Mouse (Mus musculus) liver, embryonic 14.5 days (tissue): ENCODE data around the gene Pgp. TPM values are rescaled to one million over a fixed set of nuclear protein-coding genes. Genes with fewer than 3 reads are reported as not detected.
A peak's percentile ranks its signal among the peaks of the same experiment; 100 is the strongest.

Experiments used
- ATAC-seq: fragments of 200-750 bp; cut with Nextera tagmentation; 2 replicates; pipeline ENCODE4 v1.8.0; 2017; ENCODE audit warnings: moderate number of reproducible peaks, mild to moderate bottlenecking, moderate library complexity; ENCODE audit not compliant: insufficient read depth
- DNase-seq, 3 experiments: peaks; one replicate each; pipeline ENCODE4 v3.0.0-alpha.2; 2012 to 2013; ENCODE audit warnings: low read depth in 3 of 3, low spot score in 3 of 3
- H3K27ac ChIP-seq: fragments of 300-500 bp; sonication (generic); 2 replicates; pipeline ENCODE4 v1.5.1; 2014; ENCODE audit warnings: moderate library complexity, mild to moderate bottlenecking, control low read depth, inconsistent platforms
- H3K27me3 ChIP-seq: fragments of 300-500 bp; sonication (generic); 2 replicates; pipeline ENCODE4 v1.6.1; 2014; ENCODE audit warnings: mild to moderate bottlenecking, low read length, moderate library complexity; ENCODE audit not compliant: control insufficient read depth, insufficient read depth
- H3K36me3 ChIP-seq: fragments of 300-500 bp; sonication (generic); replicated peaks from 2 replicates; pipeline ENCODE4 v1.6.1; 2014; ENCODE audit warnings: low read depth; ENCODE audit not compliant: control insufficient read depth, insufficient read depth
- H3K4me1 ChIP-seq, 2 experiments: fragments of 200-500 bp in 1 of 2; fragments of 300-500 bp in 1 of 2; sonication (generic) in 1 of 2; replicated peaks; 2 replicates each; pipeline ENCODE4 v1.6.1; 2012 to 2014; ENCODE audit warnings: antibody characterized with exemption in 1 of 2, inconsistent platforms in 1 of 2, low read length in 1 of 2; ENCODE audit not compliant: control insufficient read depth in 2 of 2, insufficient read depth in 2 of 2
- H3K4me2 ChIP-seq: fragments of 300-500 bp; sonication (generic); 2 replicates; pipeline ENCODE4 v1.6.1; 2014; ENCODE audit warnings: low read depth, mild to moderate bottlenecking, control low read depth, moderate library complexity
- H3K4me3 ChIP-seq, 2 experiments: fragments of 200-500 bp in 1 of 2; fragments of 300-500 bp in 1 of 2; sonication (generic) in 1 of 2; 2 replicates each; pipeline ENCODE4 v1.5.1; 2012 to 2014; ENCODE audit warnings: low read depth in 2 of 2, low read length in 2 of 2, mild to moderate bottlenecking in 2 of 2, control low read depth in 1 of 2, inconsistent platforms in 1 of 2, moderate library complexity in 1 of 2; ENCODE audit not compliant: insufficient read depth in 1 of 2
- H3K9ac ChIP-seq: fragments of 300-500 bp; sonication (generic); replicated peaks from 2 replicates; pipeline ENCODE4 v1.6.1; 2014; ENCODE audit warnings: mild to moderate bottlenecking, control low read depth, moderate library complexity
- H3K9me3 ChIP-seq: fragments of 300-500 bp; sonication (generic); 2 replicates; pipeline ENCODE4 v1.6.1; 2016; ENCODE audit warnings: low read length, mixed read lengths; ENCODE audit not compliant: control insufficient read depth
- CTCF ChIP-seq: IDR thresholded peaks from 2 replicates; pipeline ENCODE4 v1.5.1; 2016; ENCODE audit warnings: antibody characterized with exemption, low read depth, control low read depth
- EP300 ChIP-seq: IDR thresholded peaks from 2 replicates; pipeline ENCODE4 v1.6.1; 2016; ENCODE audit warnings: antibody characterized with exemption, low read depth
- WGBS: fragments of 180-500 bp; shearing (Covaris S2); extraction: QIAGEN DNeasy Blood & Tissue Kit; methylation state at CpG from one replicate; pipeline ENCODE4 v1.1.7; 2014; ENCODE audit not compliant: insufficient replicate concordance; 5-methylcytosine and 5-hydroxymethylcytosine counted together
- polyA plus RNA-seq, 2 experiments: library from polyadenylated mRNA; depleted of rRNA in 1 of 2; stranded (reverse) in 1 of 2; unstranded in 1 of 2; fragments of >200 nt; fragmentation: Nextera tagmentation in 1 of 2; extraction: Ambion mirVana in 1 of 2; gene quantifications; 2 replicates each; pipeline versions ENCODE4 v1.2.1 to v1.2.3; 2012 to 2014

The Pgp gene
- polyA plus RNA-seq, 2 experiments = 37.9 to 70.4 TPM

GRCm38 (mm10) chr17:24507806-24508460 lies 37.7 kb downstream of the Pgp start:
- Histone ChIP-seq H3K9me3 (no peaks in the 10 kb centered on the region), H3K4me1 (no peaks in the 10 kb centered on the region), H3K36me3 (peaks cover 27% of the 10 kb centered on the region), H3K9ac (no peak overlapping the region), H3K4me2 (no peak overlapping the region), H3K27ac (no peak overlapping the region), H3K27me3 (no peaks in the 10 kb centered on the region), H3K4me3 (no peak overlapping the region)
- DNase-seq (no peak), ATAC-seq (no peak)
- WGBS = 68% methylated on average over 12 of the region's 12 CpGs
- no peak for TF ChIP-seq CTCF
- TF ChIP-seq EP300 = no peak

DNA sequence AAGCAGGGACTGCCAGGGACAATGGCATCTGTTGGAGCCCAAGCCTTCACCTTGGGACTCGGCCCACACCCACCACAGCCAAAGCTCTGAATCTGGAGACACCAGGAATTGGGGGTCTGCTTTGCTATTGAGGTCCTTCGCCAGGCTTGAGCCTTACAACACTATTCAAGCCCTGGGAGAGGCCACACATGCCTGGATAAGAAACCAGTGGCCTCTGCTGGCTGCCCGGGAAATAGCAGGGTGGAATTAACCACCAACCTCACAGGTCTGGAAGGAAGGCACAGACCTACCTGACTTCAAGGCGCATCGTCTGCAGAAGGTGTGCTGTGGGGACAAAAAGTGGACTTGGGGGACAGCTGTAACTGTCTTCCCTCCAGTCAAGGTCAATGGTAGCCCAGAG lies 43.4 kb downstream of the Pgp start:
- H3K27me3 ChIP-seq = no peaks in the 10 kb centered on the region
- WGBS = 56% methylated on average over 5 of the region's 5 CpGs
- peaks cover 36% of the 10 kb centered on the region for H3K36me3 ChIP-seq
- DNase-seq (no peak), ATAC-seq (no peak; the same call in 1 of the 2 replicates)
- no peak overlapping the region for H3K4me2 ChIP-seq
- H3K9me3 ChIP-seq = no peaks in the 10 kb centered on the region
- H3K4me3 ChIP-seq = no peak overlapping the region
- H3K4me1 ChIP-seq = no peaks in the 10 kb centered on the region
- H3K9ac ChIP-seq = no peak overlapping the region
- TF ChIP-seq EP300 (no peak), CTCF (peak; percentile 79)
- no peak overlapping the region for H3K27ac ChIP-seq

DNA sequence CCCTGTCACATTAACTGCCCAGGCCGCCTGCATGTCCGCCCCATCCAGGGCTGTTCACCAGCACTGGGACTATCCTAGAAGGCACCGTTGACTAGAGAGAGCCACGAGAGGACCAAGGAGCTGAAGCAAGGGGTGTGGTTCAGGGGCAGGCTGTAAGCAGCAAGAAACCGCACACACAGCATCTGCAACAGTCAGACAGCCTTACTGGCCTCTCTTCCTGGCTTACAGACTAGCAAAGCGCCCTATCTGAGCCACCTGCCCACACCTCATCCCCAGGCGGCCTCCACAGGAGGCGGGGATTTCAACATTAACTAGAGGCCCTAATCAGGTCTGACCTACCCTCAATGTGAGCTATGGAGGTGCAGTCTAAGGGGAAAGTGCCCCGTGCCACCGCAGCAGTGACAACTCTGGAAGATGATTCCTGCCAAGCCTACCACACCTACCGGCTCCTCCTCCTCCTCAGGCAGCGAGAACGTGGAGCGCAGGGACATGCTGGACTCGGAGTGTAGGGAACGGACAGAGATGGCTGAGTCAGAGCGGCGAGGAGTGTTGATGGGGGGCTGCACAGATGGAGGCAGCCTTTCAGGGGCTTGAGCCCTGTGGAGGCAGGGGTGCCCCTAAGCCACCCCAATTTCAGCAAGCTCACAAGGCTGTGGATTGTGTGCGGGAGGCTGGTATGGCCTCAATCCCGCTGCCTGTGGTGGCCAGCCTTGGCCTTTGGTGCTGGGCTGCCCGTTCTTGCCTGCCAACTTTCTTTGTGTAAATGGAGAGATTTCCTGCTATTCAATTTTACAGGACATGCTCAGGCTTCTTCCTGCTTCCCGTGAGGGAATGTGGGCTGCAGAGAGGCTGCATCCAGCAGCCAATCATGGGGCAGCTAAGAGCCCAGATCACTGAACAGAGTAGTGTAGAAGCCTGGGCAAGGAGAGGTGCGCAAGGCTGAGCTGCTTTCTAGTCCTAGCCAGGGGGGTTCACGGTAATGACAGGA lies 44.4 kb downstream of the Pgp start:
- no peaks in the 10 kb centered on the region for H3K9me3 ChIP-seq
- no peak overlapping the region for H3K4me3 ChIP-seq
- no peak overlapping the region for H3K4me2 ChIP-seq
- peaks cover 34% of the 10 kb centered on the region for H3K36me3 ChIP-seq
- DNase-seq (no peak), ATAC-seq (peak; percentile 55)
- no peaks in the 10 kb centered on the region for H3K4me1 ChIP-seq
- no peak overlapping the region for H3K27ac ChIP-seq
- H3K9ac ChIP-seq = no peak overlapping the region
- 77% methylated on average over 24 of the region's 24 CpGs for WGBS
- TF ChIP-seq EP300 = no peak
- no peaks in the 10 kb centered on the region for H3K27me3 ChIP-seq

GRCm38 (mm10) chr17:24520450-24520849 lies 50.3 kb downstream of the Pgp start:
- H3K36me3 ChIP-seq = peaks cover 12% of the 10 kb centered on the region
- H3K27me3 ChIP-seq = no peaks in the 10 kb centered on the region

More at GRCm38 (mm10) chr17:24520450-24520849, 50.3 kb downstream of the Pgp start:
- DNase-seq = no peak
- H3K27ac ChIP-seq = no peak overlapping the region
- no peak overlapping the region for H3K9ac ChIP-seq
- 70% methylated on average over 4 of the region's 4 CpGs for WGBS
- no peak for TF ChIP-seq EP300
- TF ChIP-seq CTCF = no peak
- no peak overlapping the region for H3K4me2 ChIP-seq
- H3K4me1 ChIP-seq = no peaks in the 10 kb centered on the region
- ATAC-seq = no peak
- H3K4me3 ChIP-seq = no peak overlapping the region
- no peaks in the 10 kb centered on the region for H3K9me3 ChIP-seq

Other genes with a start within 250 kb of the Pgp start
- 18.3 and 21.1 TPM in 2 replicates for gene Tedc2, start 249.5 kb upstream of the Pgp start, polyA plus RNA-seq (2012; rRNA removed)
- gene Tedc2, start 249.5 kb upstream of the Pgp start, polyA plus RNA-seq (2014; fragmentation: Nextera tagmentation; extraction: Ambion mirVana) = 7.7 and 7.9 TPM in 2 replicates
- gene Ccnf, start 218.9 kb upstream of the Pgp start, polyA plus RNA-seq (2012; rRNA removed) = 34.0 and 36.9 TPM in 2 replicates
- gene Ccnf, start 218.9 kb upstream of the Pgp start, polyA plus RNA-seq (2014; fragmentation: Nextera tagmentation; extraction: Ambion mirVana) = 69.5 and 71.7 TPM in 2 replicates
- 0.04 TPM in 1 of 2 replicates, not detected in the other for gene Abca17, start 119.3 kb upstream of the Pgp start, polyA plus RNA-seq (2012; rRNA removed)
- not detected in 2 replicates for gene Abca17, start 119.3 kb upstream of the Pgp start, polyA plus RNA-seq (2014; fragmentation: Nextera tagmentation; extraction: Ambion mirVana)
- 14.4 and 14.8 TPM in 2 replicates for gene Abca3, start 118.4 kb upstream of the Pgp start, polyA plus RNA-seq (2012; rRNA removed)
- 12.5 and 14.4 TPM in 2 replicates for gene Abca3, start 118.4 kb upstream of the Pgp start, polyA plus RNA-seq (2014; fragmentation: Nextera tagmentation; extraction: Ambion mirVana)
- 91.5 and 114 TPM in 2 replicates for gene Rnps1, start 55.8 kb upstream of the Pgp start, polyA plus RNA-seq (2012; rRNA removed)
- gene Rnps1, start 55.8 kb upstream of the Pgp start, polyA plus RNA-seq (2014; fragmentation: Nextera tagmentation; extraction: Ambion mirVana) = 90.6 and 96.3 TPM in 2 replicates
- gene Eci1, start 43.8 kb upstream of the Pgp start, polyA plus RNA-seq (2012; rRNA removed) = 42.3 and 48.3 TPM in 2 replicates
- 56.4 and 64.7 TPM in 2 replicates for gene Eci1, start 43.8 kb upstream of the Pgp start, polyA plus RNA-seq (2014; fragmentation: Nextera tagmentation; extraction: Ambion mirVana)
- 2.1 and 2.3 TPM in 2 replicates for gene Dnase1l2, start 27.3 kb upstream of the Pgp start, polyA plus RNA-seq (2012; rRNA removed)
- gene Dnase1l2, start 27.3 kb upstream of the Pgp start, polyA plus RNA-seq (2014; fragmentation: Nextera tagmentation; extraction: Ambion mirVana) = 0.14 and 0.46 TPM in 2 replicates
- gene E4f1, start 79 bp upstream of the Pgp start, polyA plus RNA-seq (2012; rRNA removed) = 17.1 and 19.9 TPM in 2 replicates
- 4.5 and 5.0 TPM in 2 replicates for gene E4f1, start 79 bp upstream of the Pgp start, polyA plus RNA-seq (2014; fragmentation: Nextera tagmentation; extraction: Ambion mirVana)
- 0.29 and 0.30 TPM in 2 replicates for gene Bricd5, start 3.5 kb downstream of the Pgp start, polyA plus RNA-seq (2012; rRNA removed)
- gene Bricd5, start 3.5 kb downstream of the Pgp start, polyA plus RNA-seq (2014; fragmentation: Nextera tagmentation; extraction: Ambion mirVana) = 0.23 TPM in 1 of 2 replicates, not detected in the other
- 13.5 and 18.5 TPM in 2 replicates for gene Mlst8, start 8.7 kb downstream of the Pgp start, polyA plus RNA-seq (2012; rRNA removed)
- 9.6 and 11.2 TPM in 2 replicates for gene Mlst8, start 8.7 kb downstream of the Pgp start, polyA plus RNA-seq (2014; fragmentation: Nextera tagmentation; extraction: Ambion mirVana)
- 0.09 and 0.11 TPM in 2 replicates for gene Caskin1, start 18.2 kb downstream of the Pgp start, polyA plus RNA-seq (2012; rRNA removed)
- gene Caskin1, start 18.2 kb downstream of the Pgp start, polyA plus RNA-seq (2014; fragmentation: Nextera tagmentation; extraction: Ambion mirVana) = 0.08 TPM in 2 replicates
- 55.4 and 64.2 TPM in 2 replicates for gene Traf7, start 57.5 kb downstream of the Pgp start, polyA plus RNA-seq (2012; rRNA removed)
- 25.6 and 29.4 TPM in 2 replicates for gene Traf7, start 57.5 kb downstream of the Pgp start, polyA plus RNA-seq (2014; fragmentation: Nextera tagmentation; extraction: Ambion mirVana)
- 0.21 and 0.28 TPM in 2 replicates for gene Rab26, start 63.8 kb downstream of the Pgp start, polyA plus RNA-seq (2012; rRNA removed)
- gene Rab26, start 63.8 kb downstream of the Pgp start, polyA plus RNA-seq (2014; fragmentation: Nextera tagmentation; extraction: Ambion mirVana) = 0.95 and 1.0 TPM in 2 replicates
- 3.4 and 4.0 TPM in 2 replicates for gene Pkd1, start 79.4 kb downstream of the Pgp start, polyA plus RNA-seq (2012; rRNA removed)
- 1.8 and 2.9 TPM in 2 replicates for gene Pkd1, start 79.4 kb downstream of the Pgp start, polyA plus RNA-seq (2014; fragmentation: Nextera tagmentation; extraction: Ambion mirVana)
- gene Tsc2, start 162.2 kb downstream of the Pgp start, polyA plus RNA-seq (2012; rRNA removed) = 17.0 and 21.4 TPM in 2 replicates
- gene Tsc2, start 162.2 kb downstream of the Pgp start, polyA plus RNA-seq (2014; fragmentation: Nextera tagmentation; extraction: Ambion mirVana) = 17.6 and 23.8 TPM in 2 replicates
- 6.2 and 6.6 TPM in 2 replicates for gene Nthl1, start 162.3 kb downstream of the Pgp start, polyA plus RNA-seq (2012; rRNA removed)
- 5.9 and 6.1 TPM in 2 replicates for gene Nthl1, start 162.3 kb downstream of the Pgp start, polyA plus RNA-seq (2014; fragmentation: Nextera tagmentation; extraction: Ambion mirVana)
- gene Slc9a3r2, start 179.9 kb downstream of the Pgp start, polyA plus RNA-seq (2012; rRNA removed) = 5.5 and 5.7 TPM in 2 replicates
- gene Slc9a3r2, start 179.9 kb downstream of the Pgp start, polyA plus RNA-seq (2014; fragmentation: Nextera tagmentation; extraction: Ambion mirVana) = 8.1 and 9.9 TPM in 2 replicates
- 0.27 TPM in 1 of 2 replicates, not detected in the other for gene Npw, start 188.1 kb downstream of the Pgp start, polyA plus RNA-seq (2012; rRNA removed)
- 0.29 TPM in 1 of 2 replicates, not detected in the other for gene Npw, start 188.1 kb downstream of the Pgp start, polyA plus RNA-seq (2014; fragmentation: Nextera tagmentation; extraction: Ambion mirVana)
- gene Zfp598, start 199.3 kb downstream of the Pgp start, polyA plus RNA-seq (2012; rRNA removed) = 21.3 and 23.8 TPM in 2 replicates
- gene Zfp598, start 199.3 kb downstream of the Pgp start, polyA plus RNA-seq (2014; fragmentation: Nextera tagmentation; extraction: Ambion mirVana) = 10.7 and 14.5 TPM in 2 replicates
- 0.06 and 0.14 TPM in 2 replicates for gene Syngr3, start 219.6 kb downstream of the Pgp start, polyA plus RNA-seq (2012; rRNA removed)
- gene Syngr3, start 219.6 kb downstream of the Pgp start, polyA plus RNA-seq (2014; fragmentation: Nextera tagmentation; extraction: Ambion mirVana) = 0.08 TPM in 1 of 2 replicates, not detected in the other
- gene Gfer, start 225.8 kb downstream of the Pgp start, polyA plus RNA-seq (2012; rRNA removed) = 13.9 and 19.5 TPM in 2 replicates
- 30.2 and 32.3 TPM in 2 replicates for gene Gfer, start 225.8 kb downstream of the Pgp start, polyA plus RNA-seq (2014; fragmentation: Nextera tagmentation; extraction: Ambion mirVana)
- 0.87 and 0.97 TPM in 2 replicates for gene Noxo1, start 225.8 kb downstream of the Pgp start, polyA plus RNA-seq (2012; rRNA removed)
- gene Noxo1, start 225.8 kb downstream of the Pgp start, polyA plus RNA-seq (2014; fragmentation: Nextera tagmentation; extraction: Ambion mirVana) = 0.25 and 0.30 TPM in 2 replicates
- gene Tbl3, start 237.3 kb downstream of the Pgp start, polyA plus RNA-seq (2012; rRNA removed) = 20.5 and 26.8 TPM in 2 replicates
- gene Tbl3, start 237.3 kb downstream of the Pgp start, polyA plus RNA-seq (2014; fragmentation: Nextera tagmentation; extraction: Ambion mirVana) = 31.3 and 33.4 TPM in 2 replicates
- gene Rnf151, start 247.7 kb downstream of the Pgp start, polyA plus RNA-seq (2012; rRNA removed) = 0.11 and 0.29 TPM in 2 replicates
- gene Rnf151, start 247.7 kb downstream of the Pgp start, polyA plus RNA-seq (2014; fragmentation: Nextera tagmentation; extraction: Ambion mirVana) = not detected in 2 replicates
- 2,096 and 2,246 TPM in 2 replicates for gene Rps2, start 247.7 kb downstream of the Pgp start, polyA plus RNA-seq (2012; rRNA removed)
- gene Rps2, start 247.7 kb downstream of the Pgp start, polyA plus RNA-seq (2014; fragmentation: Nextera tagmentation; extraction: Ambion mirVana) = 1,219 and 1,250 TPM in 2 replicates